Mouse (Mus musculus) ES-E14 (cell line): ENCODE data around the gene St8sia6. TPM values are rescaled to one million over a fixed set of nuclear protein-coding genes. Genes with fewer than 3 reads are reported as not detected.

ENCODE experiments used
- DNase-seq: peaks from one replicate; pipeline ENCODE4 v3.0.0-alpha.2; 2013; ENCODE audit warnings: low read depth, low spot score
- H3K27ac ChIP-seq: 2 replicates; pipeline ENCODE4 v1.5.1; 2012; ENCODE audit warnings: low read depth, mild to moderate bottlenecking, low read length, moderate library complexity, mixed read lengths; ENCODE audit not compliant: poor library complexity, insufficient read depth, severe bottlenecking
- H3K36me3 ChIP-seq: 2 replicates; pipeline ENCODE4 v1.6.1; 2012; ENCODE audit warnings: mild to moderate bottlenecking, low read length, moderate library complexity, mixed read lengths; ENCODE audit not compliant: control insufficient read depth, poor library complexity, insufficient read depth, severe bottlenecking
- H3K4me1 ChIP-seq, 2 experiments: fragments of 150-350 bp in 1 of 2; sonication (generic) in 1 of 2; 2 replicates each; pipeline ENCODE4 v1.6.1; 2012; ENCODE audit warnings: low read length in 2 of 2, mild to moderate bottlenecking in 1 of 2, mixed read lengths in 1 of 2; ENCODE audit not compliant: control insufficient read depth in 2 of 2, insufficient read depth in 2 of 2, poor library complexity in 1 of 2
- H3K4me3 ChIP-seq, 2 experiments: fragments of 150-350 bp in 1 of 2; sonication (generic) in 1 of 2; 2 replicates each; pipeline ENCODE4 v1.5.1; 2012; ENCODE audit warnings: low read length in 2 of 2, low read depth in 1 of 2, mild to moderate bottlenecking in 1 of 2, mixed read lengths in 1 of 2; ENCODE audit not compliant: insufficient read depth in 1 of 2, poor library complexity in 1 of 2, severe bottlenecking in 1 of 2
- H3K9ac ChIP-seq: 2 replicates; pipeline ENCODE4 v1.6.1; 2012; ENCODE audit warnings: low read depth, mild to moderate bottlenecking, low read length, mixed read lengths; ENCODE audit not compliant: poor library complexity, insufficient read depth, severe bottlenecking
- H3K9me3 ChIP-seq: fragments of 150-350 bp; sonication (generic); 2 replicates; pipeline ENCODE4 v1.6.1; 2012; ENCODE audit warnings: low read depth, mild to moderate bottlenecking, low read length; ENCODE audit not compliant: control insufficient read depth, insufficient read depth
- CHD2 ChIP-seq: IDR thresholded peaks from 2 replicates; pipeline ENCODE4 v1.6.1; 2014; ENCODE audit warnings: mild to moderate bottlenecking, low read depth, low read length, inconsistent platforms
- HCFC1 ChIP-seq: IDR thresholded peaks from 2 replicates; pipeline ENCODE4 v1.6.1; 2012; ENCODE audit warnings: low read length, inconsistent platforms, borderline replicate concordance; ENCODE audit not compliant: insufficient read depth
- MAFK ChIP-seq: IDR thresholded peaks from 2 replicates; pipeline ENCODE4 v1.6.1; 2014; ENCODE audit warnings: mild to moderate bottlenecking, low read depth, low read length, inconsistent platforms; ENCODE audit not compliant: insufficient read depth
- ZC3H11A ChIP-seq: IDR thresholded peaks from 2 replicates; pipeline ENCODE4 v1.6.1; 2012; ENCODE audit warnings: low read depth, mild to moderate bottlenecking, inconsistent platforms, low read length, borderline replicate concordance
- ZNF384 ChIP-seq: IDR thresholded peaks from 2 replicates; pipeline ENCODE4 v1.6.1; 2012; ENCODE audit warnings: low read depth, low read length, inconsistent platforms
- in situ Hi-C, 2 experiments: fragments of 600-800 bp; cut with MboI; formaldehyde crosslinking; loops; one replicate each; pipeline ENCODE4 v1.15.1; 2025; ENCODE audit warnings: low sequenced_read_pairs in 2 of 2, inconsistent platforms in 1 of 2; ENCODE audit not compliant: unreplicated experiment in 2 of 2
- total RNA-seq: library from RNA; depleted of rRNA; stranded (reverse); fragments of 300-350 nt; gene quantifications from 2 replicates; pipeline ENCODE4 v1.2.3, GENCODE M21; 2012; rRNA removed

St8sia6 gene
- total RNA-seq: 1.1 and 2.1 TPM in 2 replicates

DNA sequence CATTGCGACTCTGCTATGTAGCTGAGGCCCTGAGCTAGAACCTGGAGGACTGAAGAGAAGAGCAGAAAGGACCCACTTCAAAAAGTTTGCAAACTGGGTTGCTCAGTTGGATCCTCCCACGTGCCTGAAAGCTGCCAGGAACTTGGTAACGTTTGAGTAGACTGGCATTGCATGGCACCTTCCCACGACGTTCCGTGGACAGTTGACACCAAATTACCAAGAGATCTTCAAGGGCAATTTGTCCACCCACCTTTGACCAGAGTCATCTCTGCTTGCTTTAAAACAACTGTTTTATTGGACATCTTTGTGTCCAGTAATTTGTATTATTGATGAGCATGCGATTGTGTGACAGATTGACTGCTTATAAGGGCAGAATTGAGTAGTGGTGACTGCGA, at the start of gene St8sia6:
TSS of gene St8sia6 (minus strand) at position 96 of the 395 bp plus-strand sequence.
- TF ChIP-seq CHD2 (no peak), MAFK (no peak), ZC3H11A (no peak), HCFC1 (no peak), ZNF384 (no peak)
- Histone ChIP-seq H3K36me3 (no peaks in the 10 kb centered on the region), H3K4me1 (no peaks in the 10 kb centered on the region), H3K9me3 (no peaks in the 10 kb centered on the region), H3K4me3 (peak within 1 kb of the TSS; percentile 68 to 75), H3K27ac (no peak within 1 kb of the TSS), H3K9ac (peak within 1 kb of the TSS; percentile 59)
- DNase-seq: no peak
- in situ Hi-C loops: no loop called here

GRCm38 (mm10) chr2:13836310-13836709, 42.4 kb upstream of the St8sia6 start:
- in situ Hi-C loops: no loop called here
- no peak overlapping the region for H3K9ac ChIP-seq
- no peak overlapping the region for H3K27ac ChIP-seq
- no peaks in the 10 kb centered on the region for H3K9me3 ChIP-seq
- H3K4me1 ChIP-seq: no peaks in the 10 kb centered on the region
- no peaks in the 10 kb centered on the region for H3K36me3 ChIP-seq
- no peak for DNase-seq
- no peak for TF ChIP-seq MAFK
- no peak for TF ChIP-seq ZC3H11A
- no peak for TF ChIP-seq ZNF384
- no peak for TF ChIP-seq HCFC1
- no peak for TF ChIP-seq CHD2
- no peak overlapping the region for H3K4me3 ChIP-seq

DNA sequence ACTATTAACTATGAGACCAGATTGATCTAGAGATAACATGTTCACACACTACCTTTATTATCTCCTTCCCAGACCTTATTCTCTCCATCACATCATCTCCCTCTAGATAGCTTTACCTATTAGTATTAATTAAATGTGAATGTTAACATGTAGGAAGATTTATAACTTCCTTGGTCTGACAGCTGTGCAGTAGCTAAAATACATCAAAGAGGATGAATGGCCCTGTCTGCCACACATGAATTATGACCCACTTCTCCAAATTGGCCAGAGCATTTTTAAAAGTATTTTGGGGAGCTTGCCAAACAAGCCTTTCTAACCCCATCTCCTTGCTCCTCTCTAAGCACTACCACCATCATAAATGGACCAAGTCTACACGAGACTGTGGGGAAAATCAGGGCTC, 41.1 kb upstream of the St8sia6 start:
- DNase-seq: no peak
- no peak overlapping the region for H3K9ac ChIP-seq
- H3K27ac ChIP-seq: no peak overlapping the region
- H3K36me3 ChIP-seq: no peaks in the 10 kb centered on the region
- H3K4me3 ChIP-seq: no peak overlapping the region
- no peaks in the 10 kb centered on the region for H3K4me1 ChIP-seq
- H3K9me3 ChIP-seq: no peaks in the 10 kb centered on the region
- TF ChIP-seq HCFC1 (no peak), ZNF384 (no peak), MAFK (no peak), CHD2 (no peak), ZC3H11A (no peak)
- in situ Hi-C loops: no loop called here

- no peak overlapping the region for H3K27ac ChIP-seq
- no peaks in the 10 kb centered on the region for H3K36me3 ChIP-seq
- TF ChIP-seq CHD2 (no peak), MAFK (no peak), ZC3H11A (no peak), ZNF384 (no peak), HCFC1 (no peak)
- H3K4me1 ChIP-seq: no peaks in the 10 kb centered on the region
- no peaks in the 10 kb centered on the region for H3K9me3 ChIP-seq
- H3K4me3 ChIP-seq: no peak overlapping the region
- in situ Hi-C loops: loop anchor here in 1 of 2 experiments (25.0 kb wide), 1 partner anchor 529 kb away; no protein-coding TSS in a partner anchor
- H3K9ac ChIP-seq: no peak overlapping the region
- DNase-seq: no peak
Measured at GRCm38 (mm10) chr2:13816645-13817044, 22.8 kb upstream of the St8sia6 start.
